Mouse (Mus musculus) thymus, postnatal 14 days (tissue): ENCODE results near the gene Vmn1r126.
"Not testable (repeated sequence)": the region's sequence is repeated elsewhere in the genome, so short reads cannot be mapped to it uniquely, and the experiment has no call there.

Experiments used
- DNase-seq: peaks from one replicate; pipeline ENCODE4 v3.0.0; 2021

The Vmn1r126 gene

GRCm38 (mm10) chr7:21301367-21301766 is at the start of gene Vmn1r126:
Vmn1r126 (minus strand) TSS chr7:21301467.
- not testable (repeated sequence) for DNase-seq

GRCm38 (mm10) chr7:21349073-21349472 is 47.8 kb upstream of the Vmn1r126 start, which contains the start of gene Vmn1r128:
Vmn1r128 (plus strand) TSS chr7:21349373.
- DNase-seq, result not testable (repeated sequence)

- not testable (repeated sequence) for DNase-seq
These were observed 18.5 kb upstream of the Vmn1r126 start, which contains the start of gene Vmn1r127 for GRCm38 (mm10) chr7:21319761-21320160. Vmn1r127 (minus strand) TSS chr7:21319861.

GRCm38 (mm10) chr7:21271879-21272278 is 29.4 kb downstream of the Vmn1r126 start, which contains the start of gene Vmn1r125:
Vmn1r125 (plus strand) TSS chr7:21272179.
- not testable (repeated sequence) for DNase-seq

- not testable (repeated sequence) for DNase-seq
These were observed 40.8 kb downstream of the Vmn1r126 start, which contains the start of gene Vmn1r124 for GRCm38 (mm10) chr7:21260517-21260916. Vmn1r124 (minus strand) TSS chr7:21260617.
